Mouse (Mus musculus): Measurements from ENCODE around the gene Tubg2.

Gene Tubg2

DNA sequence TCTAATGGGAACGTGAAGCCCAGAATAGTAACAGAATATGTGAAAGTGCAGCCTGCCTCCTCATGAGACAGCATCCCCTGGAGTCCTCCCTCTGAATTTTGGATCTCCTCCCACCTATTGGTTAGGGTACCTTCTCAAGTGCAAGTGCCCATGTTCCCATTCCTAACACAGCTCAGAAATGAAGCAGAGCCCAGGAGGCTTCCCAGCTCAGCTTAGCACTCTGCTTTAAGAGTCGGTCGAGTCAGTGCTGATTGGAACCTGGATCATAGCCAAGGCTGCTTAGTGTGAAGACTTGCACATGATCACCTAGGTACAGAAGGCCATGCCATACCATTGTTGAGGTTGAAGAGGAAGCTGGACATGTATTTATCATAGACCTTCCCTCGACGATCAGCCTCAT lies 38.4 kb downstream of the Tubg2 start:
- DNase-seq (ENCODE audit: low read depth, low spot score), result no peak

DNA sequence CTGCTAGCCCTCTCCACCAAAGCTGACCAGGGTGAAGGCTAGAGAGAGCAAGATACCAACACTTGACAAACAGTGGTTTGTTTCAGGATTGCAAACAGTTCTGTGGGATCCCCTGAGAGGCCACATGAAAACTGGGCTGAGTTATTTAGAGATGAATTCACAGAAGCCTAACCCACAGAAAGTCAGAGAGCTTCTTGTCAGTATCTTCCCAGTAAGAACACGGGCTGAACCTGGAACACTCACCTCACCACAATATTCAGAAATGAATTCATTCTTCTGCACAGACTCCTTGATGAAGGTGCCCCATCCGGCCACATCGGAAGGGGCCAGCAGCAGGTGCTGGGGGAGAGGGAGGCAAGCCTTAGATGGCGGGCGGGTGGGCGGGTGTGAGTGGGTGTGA lies 38.9 kb downstream of the Tubg2 start:
- DNase-seq (ENCODE audit: low read depth, low spot score), result no peak

DNA sequence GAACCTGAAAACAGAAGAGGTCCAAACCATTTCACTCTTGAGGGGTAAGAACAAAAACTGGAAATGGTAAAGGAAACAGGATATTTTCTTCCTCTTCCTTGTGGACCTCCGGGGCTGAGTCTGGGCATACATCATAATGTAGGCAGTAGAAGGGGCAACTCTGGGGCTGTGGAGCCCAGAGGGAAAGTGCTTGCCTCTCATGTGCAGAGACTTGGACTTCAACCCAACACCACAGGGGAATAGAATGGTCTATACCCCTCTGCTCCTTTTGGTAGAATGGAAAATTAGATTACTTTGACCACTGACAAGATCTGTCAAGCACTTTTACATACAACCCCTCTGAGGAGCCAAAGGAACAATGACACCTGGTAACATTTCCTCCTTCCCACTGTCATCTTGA lies 39.4 kb downstream of the Tubg2 start:
- no peak for DNase-seq (ENCODE audit: low read depth, low spot score)

DNA sequence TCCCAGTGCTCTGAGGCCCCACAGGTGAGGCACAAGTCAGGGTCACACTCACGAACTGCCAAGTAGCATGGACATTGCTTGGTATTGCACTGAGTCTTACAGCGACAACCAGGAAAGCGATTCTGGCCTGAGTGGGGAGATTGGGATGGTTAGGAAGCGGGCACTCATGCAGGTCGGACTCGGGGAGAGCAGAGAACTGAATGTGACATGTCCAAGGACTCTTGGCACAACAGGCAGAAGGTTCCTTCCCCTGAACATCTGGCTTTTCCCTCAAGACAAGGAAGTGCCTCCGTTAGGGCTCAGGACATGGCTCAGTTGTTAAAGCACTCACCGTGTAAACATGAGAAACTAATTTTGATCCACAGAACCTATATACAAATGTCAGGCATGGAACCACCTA lies 39.9 kb downstream of the Tubg2 start:
- no peak for DNase-seq (ENCODE audit: low read depth, low spot score)

DNA sequence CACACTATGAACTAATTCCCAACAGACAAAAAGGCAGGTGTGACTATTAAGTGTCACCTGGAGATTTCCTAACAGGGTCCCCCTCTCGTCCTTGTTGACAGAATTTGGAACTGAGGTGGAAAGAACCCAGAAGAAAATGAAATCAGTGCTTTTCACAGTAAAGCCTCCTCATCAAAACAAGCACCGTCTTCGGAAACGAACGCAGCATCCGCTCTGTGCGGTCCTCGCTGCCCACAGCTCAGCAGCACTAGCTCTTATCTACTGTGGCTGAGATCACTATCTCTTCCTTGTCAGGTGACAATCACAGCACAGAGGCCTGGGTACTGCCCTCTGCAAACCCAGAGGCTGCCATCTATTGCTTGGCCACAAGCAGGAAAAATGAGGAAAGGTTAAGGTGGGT lies 40.5 kb downstream of the Tubg2 start:
- DNase-seq (ENCODE audit: low read depth, low spot score), result no peak

DNA sequence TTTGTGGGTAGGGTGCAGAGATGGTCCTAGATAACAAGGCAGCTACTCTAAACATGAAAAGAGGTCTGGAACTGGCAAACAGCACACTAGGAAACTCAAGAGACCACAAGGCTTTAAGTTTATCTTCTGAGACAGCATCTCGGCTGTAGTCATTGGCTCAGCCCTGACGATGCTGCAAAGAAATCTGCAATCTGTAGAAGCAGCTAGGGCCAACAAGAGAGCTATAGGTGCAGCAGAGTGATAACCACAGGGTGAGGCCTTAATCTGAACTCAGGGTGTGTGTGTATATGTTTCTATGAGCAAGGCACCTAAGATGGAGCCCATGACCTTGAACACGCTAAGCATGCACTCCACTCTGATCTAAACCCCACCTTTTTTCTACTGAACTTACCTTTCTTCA lies 43.8 kb downstream of the Tubg2 start:
- DNase-seq (ENCODE audit: low read depth, low spot score), result no peak

DNA sequence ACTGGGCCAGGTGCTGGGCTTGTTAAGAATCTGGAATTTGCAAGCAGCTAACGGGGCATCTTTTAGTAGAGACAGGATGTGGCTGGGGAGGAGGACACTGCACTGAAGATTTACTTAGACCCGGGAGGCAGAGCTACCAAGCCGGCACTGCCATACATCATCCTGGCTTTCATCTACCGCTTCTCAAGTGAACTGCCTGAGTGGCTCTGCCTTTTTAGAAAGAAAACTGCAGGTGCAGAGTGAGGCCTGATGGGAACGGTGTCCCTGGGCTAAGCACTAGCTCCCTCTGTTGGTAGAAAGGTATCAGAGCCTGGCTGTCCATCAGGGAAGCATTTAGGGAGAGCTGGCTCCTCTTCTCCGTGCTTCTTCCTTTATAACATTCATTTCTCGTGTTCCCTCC lies 45.3 kb downstream of the Tubg2 start:
- peak; percentile 76 for DNase-seq (ENCODE audit: low read depth, low spot score)
